Mouse (Mus musculus) retina, adult 2 months (tissue): ENCODE data around the gene Aldh2.
A peak's percentile ranks its signal among the peaks of the same experiment; 100 is the strongest.
"Not testable (repeated sequence)": the region's sequence is repeated elsewhere in the genome, so short reads cannot be mapped to it uniquely, and the experiment has no call there.

Experiments
- DNase-seq: peaks from one replicate; pipeline ENCODE4 v3.0.0-alpha.2; 2012; ENCODE audit warnings: low read depth, low spot score

Aldh2 gene

GRCm38 (mm10) chr5:121593451-121594401, at the start of gene Aldh2:
Gene Aldh2 (minus strand): TSS chr5:121593824.
- DNase-seq, result peak; percentile 29

- no peak for DNase-seq
Observed at GRCm38 (mm10) chr5:121639601-121640000, 46.0 kb upstream of the Aldh2 start.

DNA sequence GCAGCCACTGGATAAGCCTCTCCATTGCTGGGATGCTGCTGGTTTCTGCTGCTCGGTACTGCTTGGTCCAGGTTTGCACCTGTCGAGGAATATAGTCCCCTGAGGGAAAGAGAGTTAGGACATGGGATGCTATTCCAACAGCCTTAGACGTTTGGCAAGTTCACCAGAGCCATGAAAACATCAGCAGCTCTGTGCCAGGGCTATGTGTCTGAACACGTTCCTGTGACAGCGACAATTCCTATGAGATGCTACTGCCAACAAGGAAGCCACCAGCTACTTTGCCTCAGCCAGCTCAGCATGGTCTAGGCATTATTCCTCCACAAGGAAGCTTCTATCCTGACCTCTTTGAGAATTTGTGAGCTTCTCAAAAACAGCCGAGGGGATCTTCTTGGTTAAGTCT, 43.7 kb upstream of the Aldh2 start:
- no peak for DNase-seq

GRCm38 (mm10) chr5:121634668-121635067, 41.0 kb upstream of the Aldh2 start:
- no peak for DNase-seq

- DNase-seq, result no peak
Observed at GRCm38 (mm10) chr5:121632804-121633203, 39.2 kb upstream of the Aldh2 start.

DNA sequence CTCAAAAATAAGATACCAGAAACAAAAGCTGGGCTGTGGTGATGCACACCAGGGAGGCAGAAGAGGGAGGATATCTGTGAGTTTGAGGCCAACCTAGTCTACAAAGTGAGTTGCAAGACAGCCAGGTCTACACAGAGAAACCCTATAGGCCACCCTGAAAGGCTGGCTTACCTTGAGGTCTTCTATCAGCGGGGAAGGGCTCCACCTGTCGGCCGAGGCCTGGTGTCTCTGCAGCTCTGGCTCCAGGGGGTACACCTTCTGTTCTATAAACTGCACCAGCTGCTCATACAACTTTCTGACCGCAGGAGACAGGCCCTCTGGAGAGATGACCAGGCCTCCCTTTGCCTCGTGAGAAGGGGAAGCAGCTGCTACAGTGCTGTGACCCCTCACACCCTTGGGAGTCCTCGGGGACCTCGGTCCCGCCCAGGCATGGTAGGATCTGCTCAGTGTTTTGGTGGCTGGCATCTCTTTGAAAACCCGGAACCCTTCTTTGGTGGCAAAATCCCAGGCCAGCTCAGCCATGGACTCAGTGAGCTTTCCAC, 37.6 kb upstream of the Aldh2 start:
- DNase-seq, result not testable (repeated sequence)

- peak; percentile 28 for DNase-seq
Observed at GRCm38 (mm10) chr5:121627871-121628270, 34.2 kb upstream of the Aldh2 start.

GRCm38 (mm10) chr5:121623241-121623640, 29.6 kb upstream of the Aldh2 start:
- no peak for DNase-seq

GRCm38 (mm10) chr5:121621102-121621501, 27.5 kb upstream of the Aldh2 start:
- DNase-seq, result no peak

- DNase-seq, result peak; percentile 85
Observed at GRCm38 (mm10) chr5:121618592-121619513, 25.2 kb upstream of the Aldh2 start, which contains the start of gene Acad12. Gene Acad12 (minus strand): TSS chr5:121618938.

DNA sequence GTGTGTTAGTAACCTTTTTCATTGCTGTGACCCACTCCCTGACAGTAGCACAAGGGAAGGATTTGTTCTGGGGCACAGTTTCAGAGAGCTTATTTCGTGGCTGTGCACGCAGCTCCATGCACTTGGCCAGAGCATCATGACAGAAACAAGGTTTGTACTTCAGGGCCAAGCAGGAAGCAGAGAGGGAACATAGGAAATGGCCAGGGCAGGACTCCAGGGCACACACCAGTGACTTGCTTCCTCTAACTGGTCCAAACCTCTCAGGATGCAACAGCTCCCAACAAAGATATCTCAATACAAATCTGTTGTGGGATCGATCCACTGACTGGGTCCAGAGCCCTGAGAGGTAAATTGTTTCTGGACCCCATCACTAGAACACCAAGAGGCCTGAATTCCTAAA, 21.3 kb upstream of the Aldh2 start:
- DNase-seq, result not testable (repeated sequence)

DNA sequence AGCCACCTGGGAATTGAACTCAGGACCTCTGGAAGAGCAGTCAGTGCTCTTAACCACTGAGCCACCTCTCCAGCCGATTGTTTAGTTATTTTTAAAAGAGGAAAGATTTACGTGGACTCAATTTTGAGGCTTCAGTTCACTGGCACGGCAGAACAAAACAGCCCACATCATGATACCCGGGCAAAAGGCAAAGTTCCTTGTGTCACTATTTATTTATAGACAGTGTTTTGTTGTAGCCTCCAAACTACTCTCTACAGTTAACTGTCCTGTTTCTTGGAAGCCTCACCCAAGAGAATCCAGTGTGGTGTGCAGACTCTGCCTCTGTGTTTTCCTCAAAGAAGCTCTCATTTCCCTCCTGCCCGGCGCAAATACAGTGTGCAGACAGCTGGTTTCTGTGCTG, 18.4 kb upstream of the Aldh2 start:
- no peak for DNase-seq

DNA sequence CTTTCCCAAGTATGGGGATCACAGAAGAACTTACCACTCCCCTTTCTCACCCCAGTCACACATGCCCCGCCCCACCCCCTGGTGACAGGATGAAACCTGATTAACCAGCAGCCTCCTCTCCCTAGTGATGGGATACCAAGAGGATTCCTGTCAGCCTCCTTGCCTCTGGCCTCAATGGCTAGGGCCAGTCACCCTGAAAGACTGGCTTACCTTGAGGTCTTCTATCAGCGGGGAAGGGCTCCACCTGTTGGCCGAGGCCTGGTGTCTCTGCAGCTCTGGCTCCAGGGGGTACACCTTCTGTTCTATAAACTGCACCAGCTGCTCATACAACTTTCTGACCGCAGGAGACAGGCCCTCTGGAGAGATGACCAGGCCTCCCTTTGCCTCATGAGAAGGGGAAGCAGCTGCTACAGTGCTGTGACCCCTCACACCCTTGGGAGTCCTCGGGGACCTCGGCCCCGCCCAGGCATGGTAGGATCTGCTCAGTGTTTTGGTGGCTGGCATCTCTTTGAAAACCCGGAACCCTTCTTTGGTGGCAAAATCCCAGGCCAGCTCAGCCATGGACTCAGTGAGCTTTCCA, 16.0 kb upstream of the Aldh2 start:
- not testable (repeated sequence) for DNase-seq

DNA sequence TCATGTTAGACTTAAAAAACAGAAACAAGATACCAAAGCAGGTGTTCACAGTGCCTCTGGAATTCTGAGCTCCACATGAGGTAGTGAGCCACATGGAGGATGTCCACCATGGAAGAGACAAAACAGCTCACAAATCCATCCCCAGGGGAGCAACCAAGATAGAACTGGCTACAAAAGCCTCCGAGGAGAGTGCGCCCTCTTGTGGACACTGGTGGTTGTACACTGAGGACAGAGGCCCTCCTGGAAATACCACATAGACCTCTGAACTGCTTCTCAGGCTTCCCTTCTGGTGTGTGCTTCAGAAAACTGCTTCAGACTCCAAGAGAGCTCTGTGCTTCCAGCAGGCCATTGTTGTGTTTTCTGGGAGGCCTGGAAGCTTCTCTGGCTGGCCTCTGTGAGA, 12.5 kb upstream of the Aldh2 start:
- no peak for DNase-seq

- not testable (repeated sequence) for DNase-seq
Observed at GRCm38 (mm10) chr5:121603815-121604214, 10.2 kb upstream of the Aldh2 start.

GRCm38 (mm10) chr5:121601547-121602299, 8.1 kb upstream of the Aldh2 start:
- peak; percentile 59 for DNase-seq

- no peak for DNase-seq
Observed at GRCm38 (mm10) chr5:121598871-121599610, 5.4 kb upstream of the Aldh2 start.

DNA sequence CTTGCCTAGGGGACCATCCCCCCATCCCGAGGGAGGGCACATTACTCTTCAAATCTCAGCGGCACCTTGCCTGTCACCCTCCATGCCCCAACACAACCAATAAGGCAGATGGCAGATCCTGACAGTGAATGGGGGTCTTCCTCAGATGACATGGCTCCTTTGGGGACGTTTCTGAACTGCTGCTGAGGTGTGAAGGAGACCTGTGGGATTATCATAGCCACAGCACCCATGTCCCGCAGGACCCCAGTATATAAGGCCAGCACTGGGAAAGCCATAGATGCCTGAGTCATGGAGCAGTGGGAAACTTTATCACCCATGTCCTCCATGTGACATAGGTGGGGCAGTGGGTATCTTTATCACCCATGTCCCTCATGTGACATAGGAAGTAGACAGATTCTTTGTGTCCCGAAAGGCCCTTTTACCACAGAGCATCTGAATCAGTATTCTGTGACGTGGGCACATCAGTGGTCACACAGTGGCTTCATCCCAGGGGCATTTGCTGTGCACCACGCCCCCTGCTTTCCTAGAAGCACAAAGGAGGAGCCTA, 4.4 kb upstream of the Aldh2 start:
- no peak for DNase-seq

DNA sequence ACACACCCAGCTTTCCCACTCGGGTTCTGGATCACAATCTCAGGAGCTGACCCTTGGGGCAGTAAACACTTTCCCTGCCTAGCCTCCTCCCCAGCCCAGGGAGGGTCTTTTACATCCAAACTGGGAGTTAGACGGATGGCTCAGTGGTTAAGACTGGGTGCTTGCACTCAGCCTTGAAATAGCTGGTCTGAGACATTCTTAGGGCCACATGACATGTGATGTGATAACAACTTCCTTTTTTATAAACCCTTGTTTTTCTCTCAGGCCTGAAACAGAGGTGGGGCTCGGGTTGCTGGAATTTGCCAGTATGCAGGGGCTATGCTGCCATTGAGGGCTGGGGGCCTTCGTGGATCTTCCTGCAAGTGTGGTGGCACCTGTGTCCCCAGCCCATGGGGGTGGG, 3.7 kb upstream of the Aldh2 start:
- no peak for DNase-seq

- no peak for DNase-seq
Observed at GRCm38 (mm10) chr5:121596226-121596625, 2.6 kb upstream of the Aldh2 start.
